10 mouse cellular contexts compared by ENCODE assay signal in the genomic region with DNA sequence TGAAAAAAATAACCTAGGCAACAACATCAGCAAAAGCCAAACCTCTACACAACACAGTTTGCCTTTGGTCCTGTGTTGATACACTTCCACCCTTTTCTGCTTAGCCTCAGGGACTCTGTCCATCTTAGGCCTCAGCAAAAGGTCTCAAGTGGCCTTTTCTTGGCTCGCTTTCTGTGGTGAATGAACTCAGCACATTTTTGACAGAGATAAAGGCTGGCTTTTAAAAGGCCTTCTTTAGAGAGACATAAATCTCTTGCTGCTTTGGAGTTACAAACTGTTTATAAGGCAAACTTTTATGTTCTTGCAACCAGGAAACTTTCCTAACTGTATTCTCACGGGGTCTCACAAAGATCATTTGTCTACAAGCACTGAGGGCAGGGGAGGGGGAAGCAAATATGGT.
DNase-seq lines count a peak whose midpoint lies in the region.
"Had no signal": no experiment of that assay in that cellular context is flagged by ENCODE, and none has a peak within 500 bp of the region (broad histone marks: within the 10 kb centered on the region; RNA-seq: fewer than 3 reads in every experiment).

No protein-coding gene starts in this region.

- DNase-seq in adrenal gland, adult (ENCODE audit: inconsistent age in 2 of 2, low spot score in 1 of 2), result peak; percentile 74 to 88
- no peak for DNase-seq in adrenal gland, adult 18-20 months (ENCODE audit: low spot score in 2 of 2)
- peak; percentile 38 for DNase-seq in lung, postnatal 25 days (ENCODE audit: low spot score)
- no peak for DNase-seq in lung, postnatal 4 days
- DNase-seq in heart, adult 9 months (ENCODE audit: low spot score in 2 of 2), result peak; percentile 77 to 80
- peak; percentile 34 to 47 for DNase-seq in kidney, postnatal 4 days
- no peak for DNase-seq in layer of hippocampus, postnatal 36 days
- no peak for DNase-seq in T-cell, adult 2 months (ENCODE audit: low spot score)
- DNase-seq: cerebellum, adult 11 months; liver, embryonic 13.5 days had no signal

Comparison
In these comparisons a context has a peak if more than half of its experiments do, and no peak if none do; other contexts are left out.
1. DNase-seq: peak in adrenal gland, adult (2 of 2), lung, postnatal 25 days (single experiment), heart, adult 9 months (2 of 2) and kidney, postnatal 4 days (2 of 2); none in adrenal gland, adult 18-20 months (0 of 2), lung, postnatal 4 days (0 of 2), layer of hippocampus, postnatal 36 days (0 of 2) and T-cell, adult 2 months (single experiment).